Mouse (Mus musculus) kidney, postnatal 10 days (tissue): ENCODE data around the gene Wdr48.

Source experiments
- DNase-seq: peaks from one replicate; pipeline ENCODE4 v3.0.0; 2021; ENCODE audit warnings: mixed read lengths

Gene Wdr48

GRCm38 (mm10) chr9:119894339-119895009, at the start of gene Wdr48:
Gene Wdr48 (plus strand): TSS chr9:119894878.
- peak; percentile 99 for DNase-seq

DNA sequence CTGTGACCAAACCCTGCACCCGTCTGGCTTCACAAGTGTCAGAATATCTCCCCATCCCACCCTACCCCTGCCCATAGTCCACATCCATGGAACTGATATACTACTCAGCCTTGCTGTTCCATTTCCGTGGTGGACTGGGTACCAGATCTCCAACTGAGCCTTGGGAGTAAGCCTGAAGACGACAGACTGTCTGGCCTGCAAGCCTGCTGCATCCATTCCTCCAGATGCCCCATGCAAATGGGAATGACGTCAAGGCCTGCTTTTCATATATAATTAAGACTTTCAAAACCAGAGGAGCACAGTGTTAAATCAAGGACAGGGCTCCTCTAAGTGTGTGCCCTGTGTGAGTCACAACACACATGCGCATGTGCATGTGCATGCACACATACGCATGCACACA, 47.5 kb upstream of the Wdr48 start:
- no peak for DNase-seq

GRCm38 (mm10) chr9:119848671-119849070, 46.0 kb upstream of the Wdr48 start:
- DNase-seq: no peak

DNA sequence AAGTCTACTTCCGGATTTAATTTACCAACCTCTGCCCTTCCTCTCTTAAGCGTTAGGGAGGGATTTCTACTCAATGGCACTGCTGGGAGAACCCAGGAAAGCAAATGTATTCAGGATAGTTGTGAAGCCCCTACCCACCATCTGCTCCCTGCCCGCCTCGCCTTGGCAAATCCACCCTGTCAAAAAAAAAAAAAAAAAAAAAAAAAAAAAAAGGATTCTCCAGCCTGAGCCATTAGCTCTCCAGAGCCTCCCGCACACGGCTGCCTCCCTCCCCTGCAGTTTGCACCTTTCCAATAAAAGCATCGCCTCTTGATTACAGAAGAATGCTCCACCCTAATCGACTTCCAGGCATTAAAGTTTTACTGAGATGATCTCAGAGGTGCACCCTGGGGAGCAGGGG, 45.5 kb upstream of the Wdr48 start:
- DNase-seq: no peak

- DNase-seq: peak; percentile 47
Measured at GRCm38 (mm10) chr9:119852347-119853030, 42.2 kb upstream of the Wdr48 start.

- DNase-seq: no peak
Measured at GRCm38 (mm10) chr9:119853071-119853846, 41.4 kb upstream of the Wdr48 start.

GRCm38 (mm10) chr9:119854170-119854569, 40.5 kb upstream of the Wdr48 start:
- no peak for DNase-seq

GRCm38 (mm10) chr9:119887144-119887901, 7.4 kb upstream of the Wdr48 start:
- no peak for DNase-seq

DNA sequence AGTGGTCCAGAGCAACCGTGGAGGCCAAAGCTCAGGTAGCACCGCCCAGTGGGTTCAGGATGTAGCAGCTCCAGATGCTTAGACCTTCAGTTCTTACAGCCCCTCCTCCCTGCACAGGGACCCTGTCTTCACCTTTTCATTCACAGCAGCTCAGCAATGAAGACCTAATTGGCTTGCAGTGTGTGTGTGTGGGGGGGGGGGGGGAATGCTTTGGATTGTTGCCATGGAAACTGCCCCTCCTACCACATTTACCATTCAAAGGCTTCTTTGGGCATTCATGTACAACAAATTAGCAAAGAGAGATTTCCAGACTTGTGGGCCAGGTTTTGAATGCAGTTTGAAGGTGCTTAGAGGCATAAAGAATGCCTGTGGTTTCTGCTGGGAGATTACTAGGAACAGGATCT, 5.8 kb upstream of the Wdr48 start:
- no peak for DNase-seq

DNA sequence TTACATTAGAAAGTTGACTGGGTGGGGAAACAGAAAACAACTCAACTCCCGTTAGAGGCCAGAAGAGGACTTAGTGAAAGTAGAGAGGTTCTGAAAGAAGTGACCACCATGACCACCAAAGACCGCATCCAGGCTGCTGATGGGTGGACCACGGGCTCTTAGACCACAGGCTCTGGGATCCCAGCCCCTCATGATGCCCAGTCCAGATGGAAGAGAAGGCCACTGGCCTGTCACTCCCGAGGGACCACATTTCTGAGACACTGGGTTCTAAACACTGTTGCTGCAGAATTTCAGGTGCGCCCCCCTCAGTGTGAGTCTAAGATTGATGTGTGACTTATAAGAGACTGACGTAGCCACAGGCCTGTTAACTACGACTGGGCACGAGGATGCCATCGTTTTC, 5.2 kb upstream of the Wdr48 start:
- DNase-seq: no peak

GRCm38 (mm10) chr9:119890692-119891091, 4.0 kb upstream of the Wdr48 start:
- peak; percentile 37 for DNase-seq

GRCm38 (mm10) chr9:119893881-119894280, 797 bp upstream of the Wdr48 start:
- no peak for DNase-seq

DNA sequence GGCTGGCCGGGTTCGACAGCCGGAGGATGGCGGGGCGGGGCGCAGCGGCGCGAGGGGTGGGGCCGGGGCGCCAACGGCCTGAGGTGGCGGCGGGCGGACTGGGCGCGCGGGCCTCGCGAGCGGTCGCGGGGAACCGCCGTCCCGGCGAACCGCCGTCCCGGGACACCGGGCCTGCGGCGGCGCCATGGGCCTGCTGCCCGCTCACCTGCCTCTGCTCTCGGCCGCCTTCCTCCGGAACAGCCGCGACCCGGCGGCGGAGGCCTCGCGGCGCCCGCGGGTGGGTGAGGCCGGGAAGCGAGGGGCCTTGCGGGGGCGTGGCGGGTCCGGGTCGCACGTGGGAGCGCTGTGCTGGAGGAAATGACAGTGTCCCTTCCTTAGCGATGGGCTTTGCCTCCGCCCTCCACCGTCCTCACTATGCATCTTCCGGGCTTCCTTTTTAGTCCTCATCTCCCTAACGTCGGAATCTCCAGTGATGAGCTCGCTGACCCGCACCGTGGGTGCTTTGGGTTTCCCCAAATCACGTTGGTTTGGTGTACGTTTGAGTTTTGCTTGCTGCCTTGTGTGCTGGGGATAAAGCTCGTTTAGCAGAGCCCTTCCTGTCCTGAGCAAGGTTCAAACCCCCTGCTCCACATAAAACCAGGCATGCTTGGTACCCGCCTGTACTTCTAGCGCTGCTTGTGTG, 503 bp downstream of the Wdr48 start:
- DNase-seq: peak; percentile 71

DNA sequence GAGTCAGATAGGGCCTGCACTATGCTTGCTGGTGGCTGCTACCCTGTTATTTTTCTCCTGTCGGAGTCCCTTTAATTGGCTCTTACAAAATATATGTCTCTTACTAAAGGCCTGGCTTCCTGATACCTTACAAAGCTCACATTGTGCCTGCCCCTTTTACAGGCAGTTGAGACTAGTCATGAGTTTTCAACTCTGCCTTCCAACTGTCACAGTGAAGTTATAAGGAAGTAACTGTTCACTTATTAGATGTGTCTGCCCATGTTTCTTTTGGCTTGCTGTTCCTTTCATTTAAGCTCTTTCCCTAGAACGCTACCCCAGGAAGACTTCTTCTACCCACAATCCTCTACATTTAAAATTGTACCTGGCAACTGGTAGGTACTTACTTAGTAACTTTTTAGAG, 4.8 kb downstream of the Wdr48 start:
- DNase-seq: no peak

DNA sequence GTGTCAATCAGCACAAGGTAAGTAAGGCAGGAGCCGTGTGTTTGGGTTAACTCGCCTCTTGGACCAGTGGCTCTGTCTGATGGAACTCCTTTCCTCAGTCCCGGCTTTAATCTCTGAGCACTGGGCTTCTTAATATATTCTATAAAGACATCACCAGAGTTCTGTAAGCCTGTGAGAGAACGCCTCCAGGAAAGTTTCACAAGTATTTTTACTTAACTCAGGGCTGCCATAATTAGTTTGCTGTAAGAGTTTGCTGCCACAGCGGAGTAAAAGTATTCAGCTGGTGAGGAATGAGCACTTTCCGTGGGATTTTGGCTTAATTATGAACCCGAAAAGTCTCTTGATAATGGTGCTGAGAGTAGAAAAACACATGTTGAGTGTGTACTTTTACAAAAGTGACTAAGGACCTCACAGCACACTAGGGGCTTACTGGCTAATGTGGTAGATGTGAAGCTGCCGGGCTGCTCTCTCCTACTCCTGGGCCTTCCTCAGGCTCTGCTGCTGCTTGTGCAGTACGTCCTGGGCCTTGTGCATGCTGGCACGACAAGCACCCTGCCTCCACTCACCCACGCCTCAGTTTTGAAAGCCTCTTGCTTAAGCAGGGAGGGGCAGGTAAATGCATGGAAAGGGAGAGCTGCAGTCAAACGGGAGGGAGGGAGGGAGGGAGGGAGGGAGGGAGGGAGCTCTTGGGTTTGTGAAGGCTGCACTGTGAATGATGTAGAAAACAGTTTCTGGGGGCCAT, 7.9 kb downstream of the Wdr48 start:
- no peak for DNase-seq

DNA sequence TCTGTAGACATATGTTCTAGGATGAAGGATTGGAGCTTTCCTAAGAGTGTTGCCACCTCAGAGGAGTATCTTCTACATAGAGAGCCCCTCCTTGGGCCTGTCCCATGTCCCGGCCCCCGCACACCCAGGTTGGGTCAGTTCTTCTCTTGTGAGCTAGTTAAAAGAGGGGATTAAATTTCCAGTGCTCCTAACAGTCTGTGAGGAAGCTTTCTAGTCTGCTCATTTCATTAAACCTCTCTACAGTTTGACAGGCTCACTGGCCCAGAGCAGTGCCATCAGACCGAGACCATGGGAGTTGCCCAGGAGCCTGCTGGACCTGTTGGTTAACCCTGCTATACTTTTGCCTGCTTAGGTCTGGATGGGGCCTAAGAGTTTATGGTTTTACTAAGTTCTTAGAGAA, 14.0 kb downstream of the Wdr48 start:
- no peak for DNase-seq

- no peak for DNase-seq
Measured at GRCm38 (mm10) chr9:119909931-119910330, 15.3 kb downstream of the Wdr48 start.

DNA sequence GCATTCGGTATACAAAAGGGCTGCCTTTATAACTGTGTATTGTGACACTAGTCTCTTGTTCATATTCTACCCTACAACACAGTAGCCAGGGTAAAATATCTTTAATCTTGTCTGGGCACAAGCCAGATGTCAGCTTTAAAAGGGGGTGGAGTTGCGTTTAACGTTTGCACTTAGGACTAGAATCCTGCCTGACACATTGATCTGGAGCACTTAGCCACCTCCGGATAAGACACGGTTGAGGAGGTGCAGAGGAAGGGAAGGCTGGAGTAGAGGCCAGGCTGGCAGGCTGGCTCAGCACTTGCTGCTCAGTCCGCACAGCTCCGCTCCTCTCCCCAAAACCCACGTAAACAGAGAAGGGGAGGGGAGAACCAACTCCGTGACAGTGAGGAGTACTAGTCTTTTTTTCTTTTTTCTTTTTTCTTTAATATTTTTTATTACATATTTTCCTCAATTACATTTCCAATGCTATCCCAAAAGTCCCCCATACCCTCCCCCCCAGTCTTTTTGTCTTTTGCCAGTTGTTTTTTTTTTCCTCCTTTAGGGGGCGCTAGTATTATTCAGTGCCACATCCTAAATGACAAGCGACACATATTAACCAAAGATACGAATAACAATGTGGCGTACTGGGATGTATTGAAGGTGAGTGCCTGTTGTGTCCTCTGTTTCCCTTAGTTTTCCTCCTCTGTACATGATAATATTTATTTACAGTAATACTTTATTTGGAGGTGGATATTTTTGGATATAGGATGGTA, 18.6 kb downstream of the Wdr48 start:
- DNase-seq: no peak

GRCm38 (mm10) chr9:119919858-119920257, 25.2 kb downstream of the Wdr48 start:
- no peak for DNase-seq

DNA sequence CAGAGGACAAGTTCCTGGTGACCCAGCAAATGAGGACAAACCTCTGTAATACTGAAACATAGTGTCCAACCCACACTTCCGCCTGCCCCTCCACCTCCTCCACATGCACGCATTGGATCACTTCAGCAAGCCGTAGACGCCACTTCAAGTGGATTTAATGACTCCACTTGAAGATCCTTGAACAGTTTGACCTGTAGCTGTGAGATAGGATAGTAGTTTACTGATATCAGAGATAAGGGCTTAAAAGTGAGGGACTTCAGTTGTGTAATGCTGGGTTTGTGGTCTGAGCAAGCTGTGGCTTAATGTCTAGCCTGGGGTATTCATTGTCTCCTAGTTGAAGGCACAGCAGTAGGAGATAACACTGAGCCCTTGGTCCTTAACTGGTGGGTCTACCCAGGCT, 28.8 kb downstream of the Wdr48 start:
- DNase-seq: no peak

DNA sequence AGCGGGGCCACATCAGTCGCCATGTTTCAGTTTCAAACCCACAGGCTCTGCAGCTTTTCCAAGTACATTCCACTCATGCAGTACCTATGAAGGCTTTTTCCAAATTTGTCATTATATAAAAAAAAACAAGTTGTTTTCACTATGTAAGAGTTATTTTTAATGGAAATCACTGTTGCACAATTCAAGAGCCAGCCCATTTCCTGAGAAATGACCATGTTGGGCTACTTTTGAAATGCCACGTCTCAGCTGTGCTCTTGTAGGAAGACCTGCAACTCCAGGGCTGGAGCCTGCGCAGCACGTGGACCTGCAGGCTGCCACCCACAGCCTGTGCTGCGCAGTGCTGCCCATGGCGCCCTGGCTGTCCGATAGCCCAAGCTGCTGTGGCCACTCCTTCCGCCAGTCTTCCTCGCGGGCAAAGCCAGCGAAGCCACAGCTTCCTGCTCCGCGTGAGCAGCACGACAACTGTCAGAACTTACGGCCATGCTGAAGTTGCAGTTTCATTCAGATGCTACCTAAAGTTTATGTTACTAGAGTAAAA, 30.5 kb downstream of the Wdr48 start:
- no peak for DNase-seq
